Mouse (Mus musculus) erythroblast, adult 5-6 weeks (primary cell): ENCODE data around the gene Ndufa11. TPM values are rescaled to one million over a fixed set of nuclear protein-coding genes. Genes with fewer than 3 reads are reported as not detected.

Source experiments
- ATAC-seq: replicated peaks from 2 replicates; pipeline ENCODE4 v1.8.0; 2016; ENCODE audit warnings: moderate number of reproducible peaks, mild to moderate bottlenecking, moderate TSS enrichment, inconsistent platforms; ENCODE audit not compliant: poor library complexity, low FRiP score, severe bottlenecking
- total RNA-seq, 2 experiments: library from RNA; stranded (forward) in 1 of 2; stranded (reverse) in 1 of 2; fragments of 150-400 nt in 1 of 2; fragments of 200-764, 138-1000 nt in 1 of 2; gene quantifications; 2 replicates each; pipeline versions ENCODE4 v1.2.3 to v1.2.4; 2015 to 2017; ENCODE audit warnings: low replicate concordance in 2 of 2

The Ndufa11 gene
- total RNA-seq, 2 experiments from 2014 or later: 17.7 to 21.3 TPM

DNA sequence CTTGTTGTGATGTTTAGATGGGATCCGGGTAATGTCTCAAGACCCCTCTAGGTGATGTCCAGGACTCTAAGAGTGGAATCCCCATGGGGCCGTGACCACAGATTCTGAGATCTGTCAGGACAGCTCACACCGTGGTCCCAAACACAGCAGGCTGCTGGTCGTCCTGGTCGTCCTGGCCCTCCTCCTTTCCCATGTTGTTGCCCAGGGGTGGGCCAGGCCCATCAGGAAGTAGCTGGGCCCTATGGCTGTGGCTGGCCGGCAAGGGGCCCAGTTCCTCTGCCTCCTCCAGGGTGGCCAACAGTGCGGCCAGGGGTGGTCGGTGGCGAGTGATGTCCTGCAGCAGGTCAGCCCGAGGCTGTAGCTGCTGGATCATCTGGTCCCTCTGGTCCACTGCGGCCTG is 2.2 kb upstream of the Ndufa11 start:
- ATAC-seq: no peak

DNA sequence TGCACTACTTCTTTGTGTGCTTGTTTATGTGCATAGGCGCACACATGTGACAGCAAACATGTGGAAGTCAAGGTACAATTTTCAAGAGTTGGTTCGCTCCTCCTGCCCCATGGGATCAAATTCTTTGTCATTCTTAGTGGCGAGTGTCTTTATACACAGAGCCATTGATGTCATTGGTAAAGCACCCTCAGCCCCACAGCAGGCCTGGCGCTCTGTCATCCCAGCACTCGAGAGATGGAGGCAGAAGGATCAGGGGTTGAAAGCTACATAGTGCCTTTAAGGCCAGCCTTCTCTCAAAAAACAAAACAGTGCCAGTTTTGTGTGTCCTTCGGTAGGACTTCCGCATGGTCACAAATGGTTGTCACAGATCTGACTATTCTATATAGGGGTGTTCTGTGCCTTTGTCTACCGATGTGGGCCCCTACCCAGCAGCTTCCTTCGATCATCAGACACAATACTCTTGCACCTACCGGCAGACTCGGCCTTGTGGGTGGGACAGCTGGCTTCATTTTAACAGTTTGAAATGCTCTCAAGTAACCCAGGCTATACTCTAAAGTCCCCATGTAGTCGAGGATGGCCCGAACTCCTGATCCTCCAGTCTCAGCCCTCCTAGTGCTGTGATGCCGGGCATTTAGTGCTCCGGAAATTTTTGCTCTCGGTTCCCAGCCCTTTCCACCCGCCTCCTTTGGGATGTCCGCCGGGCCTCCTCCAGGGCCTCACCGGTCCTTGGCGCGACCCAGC is 1.5 kb upstream of the Ndufa11 start:
- no peak for ATAC-seq

DNA sequence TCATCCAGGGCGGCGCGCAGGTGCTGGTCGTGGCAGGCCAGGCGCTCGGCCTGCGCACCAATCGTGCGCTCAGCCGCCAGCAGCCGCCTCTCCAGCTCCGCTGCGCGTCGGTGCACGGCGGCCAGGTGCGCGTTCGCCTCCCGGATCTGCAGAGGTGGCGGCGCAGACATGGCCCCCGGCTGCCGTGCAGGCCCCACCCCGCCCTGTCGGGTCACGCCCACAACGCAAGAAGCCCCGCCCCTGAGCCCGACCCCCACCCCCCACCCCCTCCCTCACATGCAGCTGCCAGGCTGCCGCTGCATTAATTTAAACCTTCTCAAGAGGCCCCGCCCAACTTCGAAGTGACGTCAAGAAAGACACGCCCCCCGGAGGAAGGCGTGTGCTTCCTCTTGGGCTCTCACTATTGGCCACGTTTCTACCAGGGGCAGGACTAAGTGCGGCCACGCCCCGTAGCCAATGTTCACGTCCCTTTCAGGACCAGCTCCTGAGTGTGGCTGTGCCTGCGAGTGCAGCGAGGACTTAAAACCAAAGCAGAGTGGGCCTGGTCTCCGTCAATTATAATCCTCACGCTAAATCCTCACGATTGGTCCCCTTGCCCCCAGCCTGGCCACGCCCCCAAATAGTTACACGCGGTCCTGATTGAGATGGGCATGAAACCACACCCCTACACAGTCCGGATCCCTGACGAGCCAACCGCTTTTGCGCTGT is 758 bp upstream of the Ndufa11 start:
- ATAC-seq: peak; percentile 86

DNA sequence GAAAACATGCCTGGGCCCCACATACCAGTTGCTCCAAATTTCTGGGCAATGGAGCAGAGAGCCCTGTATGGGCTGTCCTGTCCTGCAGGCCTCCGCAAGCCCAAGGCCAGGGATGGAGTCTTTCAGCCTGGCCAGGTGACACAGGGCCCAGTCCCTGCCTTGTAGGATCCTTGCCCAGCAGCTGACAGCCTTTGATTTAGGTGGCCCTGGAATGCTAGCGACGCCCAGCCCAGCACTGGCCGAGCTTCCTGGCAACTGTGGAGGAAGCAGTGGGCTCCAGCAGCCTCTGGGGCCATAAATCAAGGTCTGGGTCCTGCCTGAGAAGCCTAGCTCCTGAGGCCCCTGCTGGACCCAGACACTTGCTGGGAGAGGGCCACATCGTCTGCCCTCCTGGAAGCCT is 4.9 kb downstream of the Ndufa11 start:
- no peak for ATAC-seq

DNA sequence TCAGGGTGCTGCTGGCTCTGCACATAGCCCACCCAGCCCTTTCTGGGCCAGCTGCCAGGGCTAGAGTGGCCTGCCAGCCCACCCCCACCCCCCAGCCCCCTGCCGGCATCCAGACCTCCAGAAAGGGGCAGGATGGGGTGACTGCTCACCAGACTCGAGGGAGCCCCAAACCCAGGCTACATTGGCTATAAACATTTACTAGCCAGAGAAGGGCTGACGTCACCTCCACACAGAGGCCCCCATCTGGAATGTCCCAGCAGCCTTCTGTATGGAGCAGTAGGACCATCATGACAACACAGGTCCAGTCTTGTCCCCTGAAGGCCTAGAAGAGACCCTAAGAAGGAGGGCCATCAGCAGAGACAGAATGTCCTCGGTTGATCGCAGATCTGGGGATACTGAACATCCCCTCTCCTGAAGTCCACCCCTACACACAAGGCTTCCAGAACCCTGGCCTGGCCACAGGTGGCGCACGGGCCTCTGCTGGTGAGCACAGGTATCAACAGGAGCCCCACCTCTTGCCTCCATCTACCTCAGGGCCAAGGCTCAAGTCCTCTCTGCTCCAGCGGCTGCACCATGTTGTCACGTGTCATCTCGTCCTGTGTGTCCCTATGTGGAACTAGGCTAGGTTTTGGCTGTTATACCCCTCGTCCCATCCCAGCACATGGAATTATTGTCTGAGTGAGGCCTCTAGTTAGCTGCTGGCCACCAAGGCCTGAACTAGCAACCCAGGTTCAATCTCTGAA is 6.0 kb downstream of the Ndufa11 start:
- ATAC-seq: no peak

DNA sequence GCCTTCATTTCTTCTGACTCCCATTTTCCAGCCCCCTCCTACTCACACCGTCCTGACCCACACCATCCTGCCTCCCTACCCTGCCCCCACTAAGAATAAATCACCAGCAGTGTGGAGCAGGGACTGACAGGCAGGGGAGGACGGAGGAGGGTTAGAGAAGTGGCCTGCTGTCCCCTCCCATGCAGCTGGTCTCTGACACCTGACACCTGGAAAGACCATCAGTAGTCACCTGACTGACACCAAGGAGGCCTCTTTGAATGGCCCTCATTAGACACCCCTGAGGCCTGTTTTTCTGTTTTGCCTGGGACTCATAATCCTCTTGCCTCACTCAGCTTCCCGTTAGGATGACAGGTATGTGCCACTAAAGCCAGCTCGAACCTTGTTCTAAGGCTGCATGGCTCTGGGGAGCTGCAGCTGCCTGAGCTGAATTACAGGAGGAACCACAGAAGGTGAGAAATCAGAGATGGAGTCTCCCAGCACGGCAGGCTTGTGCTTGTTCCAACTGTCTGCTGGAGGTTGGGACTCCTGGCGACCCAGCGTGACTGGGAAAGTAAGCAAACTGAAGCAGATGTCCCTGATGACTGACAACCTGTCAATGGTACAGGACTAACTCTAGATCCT is 9.6 kb downstream of the Ndufa11 start:
- no peak for ATAC-seq

DNA sequence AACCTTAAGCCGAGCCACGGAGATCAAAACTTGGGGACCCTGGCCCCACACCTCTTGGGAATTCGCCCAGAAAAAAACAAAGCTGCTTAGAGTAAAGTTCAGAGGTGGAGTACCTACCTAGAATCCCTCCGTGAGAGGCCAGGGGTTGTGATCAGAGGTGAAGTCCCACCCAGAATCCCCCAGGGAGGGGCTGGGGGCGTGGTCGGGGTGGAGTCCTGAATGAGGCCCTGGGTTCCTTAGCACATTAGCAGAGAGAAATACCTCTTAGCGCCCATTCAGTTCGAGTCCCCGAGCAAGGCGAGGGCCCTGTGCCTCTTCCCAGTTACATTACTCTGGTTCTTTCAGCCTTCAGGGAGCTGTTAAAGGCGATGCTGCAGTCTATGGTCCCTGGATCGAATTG is 10.1 kb downstream of the Ndufa11 start:
- no peak for ATAC-seq

DNA sequence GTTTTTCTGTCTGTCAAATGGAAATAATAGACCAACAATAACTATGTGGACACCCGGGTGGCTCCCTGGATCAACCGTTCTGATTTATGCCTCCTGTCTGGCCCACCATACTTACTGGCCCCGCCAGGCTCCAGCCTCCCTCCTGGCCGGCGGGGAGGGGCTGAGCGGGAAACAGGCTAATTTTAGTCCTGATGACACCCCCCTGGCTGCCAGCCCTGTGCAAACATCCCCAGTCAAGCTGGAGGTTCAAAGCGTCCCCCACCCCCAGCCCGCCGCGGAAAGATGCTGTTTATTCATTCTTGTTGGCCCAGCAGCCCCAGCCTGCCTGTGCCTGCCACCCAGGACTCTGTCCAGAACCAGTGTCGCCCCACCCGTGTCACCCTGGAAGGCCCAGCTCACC is 10.6 kb downstream of the Ndufa11 start:
- no peak for ATAC-seq

DNA sequence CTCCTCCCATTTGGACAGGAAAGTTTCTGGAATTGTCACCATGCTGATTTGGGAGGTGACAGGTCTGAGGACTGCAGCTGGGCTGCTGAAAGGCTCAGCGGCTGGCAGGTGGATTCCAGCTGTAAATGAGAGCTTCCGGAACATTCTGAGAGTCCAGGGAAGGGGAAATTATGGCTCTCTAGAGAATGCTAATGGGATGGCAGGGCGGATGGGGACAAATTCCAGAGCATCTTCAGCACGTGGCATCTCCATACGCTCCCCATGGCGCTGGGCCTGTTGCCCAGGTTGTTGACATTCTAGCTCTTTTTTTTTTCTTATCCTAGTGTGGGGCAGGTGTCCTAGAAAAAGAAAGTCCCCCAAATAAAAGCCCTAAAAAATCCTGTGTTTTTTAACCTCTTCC is 11.6 kb downstream of the Ndufa11 start:
- ATAC-seq: no peak

DNA sequence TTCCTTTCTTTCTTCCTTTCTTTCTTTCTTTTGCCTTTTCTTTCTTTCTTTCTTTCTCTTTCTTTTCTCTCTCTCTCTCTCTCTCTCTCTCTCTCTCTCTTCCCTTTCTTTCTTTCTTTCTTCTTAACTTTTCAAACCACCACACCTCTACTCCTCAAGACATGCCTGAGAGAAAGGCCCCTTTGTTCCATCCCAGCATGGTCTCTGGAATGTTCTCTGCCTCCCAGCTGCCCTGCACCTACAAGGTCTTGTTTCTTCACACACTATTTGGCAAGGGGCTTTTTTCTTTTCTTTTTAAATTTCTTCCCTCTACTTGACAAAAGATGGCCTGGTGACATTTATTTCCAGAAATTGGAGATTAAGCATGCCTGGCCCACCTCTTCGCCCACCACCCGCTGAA is 12.1 kb downstream of the Ndufa11 start:
- ATAC-seq: no peak

DNA sequence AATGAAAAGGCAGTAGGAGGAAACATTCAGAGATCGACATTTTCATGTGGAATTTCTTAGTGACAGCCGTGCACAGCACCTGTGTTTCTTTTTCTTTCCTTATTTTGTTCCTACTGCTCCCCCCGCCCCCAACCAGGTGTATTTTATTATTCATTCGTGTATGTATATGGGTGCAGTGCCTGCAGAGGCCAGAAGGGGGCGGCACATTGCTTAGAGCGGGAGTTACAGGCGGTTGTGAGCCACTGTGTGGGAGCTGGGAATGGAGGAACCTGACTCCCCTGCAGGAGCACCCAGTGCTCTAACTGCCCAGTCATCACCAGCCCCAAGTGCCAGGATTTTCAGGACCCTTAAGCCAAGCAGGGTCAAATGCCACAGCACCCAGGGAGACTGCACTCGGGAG is 19.0 kb downstream of the Ndufa11 start:
- ATAC-seq: peak; percentile 53; the same call in 1 of the 2 replicates

DNA sequence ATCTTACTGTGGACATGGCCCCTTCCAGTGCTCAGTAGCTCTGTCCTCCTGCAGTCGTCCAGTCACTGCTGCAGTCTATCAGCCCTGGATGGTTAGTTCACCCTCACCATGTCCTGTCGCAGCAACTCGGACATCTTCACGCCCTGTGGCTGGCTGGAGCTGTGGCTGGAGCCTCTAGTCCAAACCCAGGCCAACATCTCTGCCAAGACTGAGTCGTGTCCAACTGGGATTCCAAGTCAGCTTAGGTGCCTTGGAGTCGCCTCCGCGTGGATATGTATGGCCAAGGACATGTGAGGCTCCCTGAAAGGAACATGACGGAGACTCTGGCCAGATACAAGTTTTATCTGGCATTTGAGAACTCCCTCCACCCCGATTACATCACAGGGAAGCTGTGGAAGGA is 20.7 kb downstream of the Ndufa11 start:
- ATAC-seq: no peak

DNA sequence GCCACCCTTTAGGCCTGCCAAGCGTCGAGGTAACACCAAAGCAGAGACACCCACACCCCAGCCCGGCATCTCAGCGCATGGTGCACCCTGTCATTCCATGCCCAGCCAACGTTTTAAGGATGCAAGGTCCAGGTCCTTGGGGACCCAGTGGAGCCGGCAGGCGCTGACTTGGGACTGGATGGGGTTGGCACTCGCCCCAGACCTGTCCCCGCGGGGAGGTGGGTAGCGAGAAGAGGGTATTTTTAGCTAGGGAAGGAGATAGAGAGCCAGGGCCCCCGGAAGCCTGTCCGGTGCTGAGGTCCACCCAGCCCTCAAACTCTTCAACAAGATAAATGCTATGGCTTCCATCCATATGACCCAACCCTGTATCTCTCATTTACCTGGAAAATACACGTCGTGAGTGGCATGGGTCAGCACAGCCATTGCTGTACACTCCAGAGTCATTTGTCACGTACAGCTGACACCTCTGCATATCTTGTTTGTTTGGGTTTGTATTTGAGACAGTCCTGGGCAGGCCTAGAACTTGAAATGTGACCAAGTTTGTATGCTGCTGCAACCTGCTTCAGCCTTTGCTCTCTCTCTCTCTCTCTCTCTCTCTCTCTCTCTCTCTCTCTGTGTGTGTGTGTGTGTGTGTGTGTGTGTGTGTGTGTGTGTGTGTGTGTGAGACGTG is 22.7 kb downstream of the Ndufa11 start:
- no peak for ATAC-seq

DNA sequence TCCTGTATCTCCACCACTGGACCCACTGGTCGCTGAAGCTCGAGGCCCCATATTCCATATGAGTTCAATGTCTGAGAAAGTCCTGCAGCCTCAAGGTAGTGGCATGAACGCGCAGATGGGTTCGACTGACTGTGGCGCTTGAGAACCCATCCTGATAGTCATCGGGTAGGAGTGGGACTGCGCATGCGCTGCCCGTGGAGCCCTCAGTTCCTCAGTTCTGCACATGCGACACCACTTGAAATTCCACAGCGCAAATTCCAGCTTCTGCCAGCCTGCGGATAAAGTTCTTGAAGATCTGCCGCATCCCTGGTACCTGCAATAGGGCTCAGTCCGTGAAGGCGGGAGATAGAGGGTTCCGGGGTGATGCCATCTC is 23.2 kb downstream of the Ndufa11 start:
- no peak for ATAC-seq

DNA sequence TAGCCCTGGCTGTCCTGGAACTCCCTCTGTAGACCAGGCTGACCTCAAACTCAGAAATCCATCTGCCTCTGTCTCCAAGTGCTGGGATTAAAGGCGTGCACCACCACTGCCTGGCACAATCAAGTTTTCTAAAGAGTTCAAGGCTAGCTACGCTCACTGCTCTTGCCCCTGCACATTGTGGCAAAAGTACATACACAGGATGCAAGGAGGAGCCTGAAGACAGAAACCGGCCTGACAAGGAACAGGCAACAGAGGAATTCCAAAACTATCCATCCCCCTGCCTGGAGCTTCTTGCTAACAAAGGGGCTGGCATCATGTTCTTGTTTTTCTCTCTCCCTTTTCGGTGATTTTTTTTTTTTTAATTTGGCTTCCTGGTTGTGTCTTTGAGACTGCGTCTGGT is 26.6 kb downstream of the Ndufa11 start:
- ATAC-seq: no peak

DNA sequence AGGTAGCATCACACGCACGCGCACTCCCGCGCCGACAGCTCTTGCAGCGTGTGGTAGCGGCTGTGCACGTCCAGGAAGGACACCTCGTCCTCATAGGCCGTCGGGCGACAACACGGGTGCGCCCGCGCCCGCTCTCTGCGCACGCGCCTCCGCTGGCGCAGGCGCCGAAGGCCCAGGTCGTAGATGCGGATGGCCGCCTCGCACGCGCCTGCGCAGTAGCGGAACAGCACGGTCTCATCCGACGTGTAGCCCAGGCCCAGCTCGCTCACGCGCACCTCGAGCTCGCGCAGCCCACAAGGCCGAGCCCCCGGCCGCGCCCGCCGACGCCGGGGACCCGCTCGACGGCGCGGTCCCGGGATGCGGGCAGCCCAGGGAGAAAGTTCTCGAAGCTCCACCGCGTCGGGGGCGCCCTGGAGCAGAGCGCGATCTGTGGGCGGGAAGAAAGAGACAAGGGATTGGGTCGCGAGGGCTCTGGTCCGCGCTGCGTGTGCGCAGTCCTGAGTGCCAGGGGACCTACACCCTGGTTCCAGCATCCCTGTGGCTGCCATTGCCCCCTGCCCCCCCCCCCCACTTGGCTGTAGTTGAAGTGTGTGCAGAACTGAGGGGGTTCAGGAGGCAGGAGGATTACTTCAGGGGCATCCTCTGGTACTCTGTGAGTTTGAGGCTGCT is 34.0 kb downstream of the Ndufa11 start:
- ATAC-seq: no peak

DNA sequence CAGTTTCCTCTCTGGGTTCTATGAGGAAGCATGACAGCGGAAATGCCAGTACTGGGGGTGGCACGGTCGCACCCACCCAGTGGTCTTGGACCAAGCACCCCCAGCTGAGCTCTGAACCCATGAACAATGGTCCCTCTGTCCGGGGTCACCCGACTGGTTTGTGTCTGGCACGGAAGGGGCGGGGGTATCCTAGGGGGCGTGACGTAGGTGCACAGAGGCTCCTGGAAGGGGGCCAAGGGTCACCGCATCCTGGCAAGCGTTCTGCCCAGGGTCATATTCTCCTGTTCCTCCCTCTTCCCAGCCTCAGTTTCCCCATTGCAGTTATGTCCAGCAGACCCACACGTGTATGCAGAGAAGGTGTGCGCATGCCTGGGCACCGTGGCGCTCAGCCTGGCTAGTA is 35.9 kb downstream of the Ndufa11 start:
- no peak for ATAC-seq

DNA sequence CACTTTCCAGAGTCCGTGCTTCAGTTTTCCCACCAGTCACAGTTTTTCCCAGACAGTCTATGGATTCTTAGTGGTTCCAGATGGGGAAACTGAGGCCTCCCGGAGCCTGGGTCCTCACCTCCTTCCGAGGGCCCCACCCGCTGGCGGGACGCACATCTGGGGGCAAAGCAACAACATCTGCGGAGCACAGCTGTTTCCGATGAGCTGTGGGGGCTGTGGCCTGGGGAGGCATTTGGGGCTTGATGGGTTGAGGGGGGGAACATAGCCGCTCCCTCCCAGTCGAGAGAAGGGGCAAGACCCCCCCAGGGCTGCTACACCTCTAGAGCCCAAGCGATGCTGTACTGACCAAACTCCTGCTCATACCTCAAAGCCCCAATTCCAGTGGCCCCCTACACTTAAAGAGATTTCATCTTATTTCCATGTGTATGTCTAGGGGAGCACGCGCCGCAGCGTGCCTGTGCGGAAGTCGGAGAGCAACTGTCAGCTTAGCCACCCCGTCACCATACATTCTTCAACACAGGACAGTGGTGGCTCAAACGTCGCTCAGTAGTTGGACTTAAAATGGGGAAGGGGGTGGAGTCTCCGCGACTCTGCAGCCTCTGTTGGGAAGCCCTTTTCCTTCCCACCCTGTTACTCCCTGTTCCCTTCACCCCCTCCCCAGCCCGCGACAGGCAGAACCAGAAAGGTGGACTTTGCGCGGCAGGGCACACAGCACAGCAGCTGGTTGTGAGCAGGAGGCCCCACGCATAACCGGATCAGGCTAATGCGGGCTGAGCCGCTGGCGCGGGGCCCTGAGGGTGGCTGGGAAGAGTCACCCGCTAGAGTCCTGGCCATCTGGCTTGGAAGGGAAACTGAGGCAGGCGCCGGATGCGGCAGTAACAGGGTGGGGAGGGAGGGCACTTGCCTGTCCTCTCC is 37.0 kb downstream of the Ndufa11 start:
- ATAC-seq: no peak
